Comparison of ENCODE assay signal across 13 mouse cellular contexts in the genomic region with DNA sequence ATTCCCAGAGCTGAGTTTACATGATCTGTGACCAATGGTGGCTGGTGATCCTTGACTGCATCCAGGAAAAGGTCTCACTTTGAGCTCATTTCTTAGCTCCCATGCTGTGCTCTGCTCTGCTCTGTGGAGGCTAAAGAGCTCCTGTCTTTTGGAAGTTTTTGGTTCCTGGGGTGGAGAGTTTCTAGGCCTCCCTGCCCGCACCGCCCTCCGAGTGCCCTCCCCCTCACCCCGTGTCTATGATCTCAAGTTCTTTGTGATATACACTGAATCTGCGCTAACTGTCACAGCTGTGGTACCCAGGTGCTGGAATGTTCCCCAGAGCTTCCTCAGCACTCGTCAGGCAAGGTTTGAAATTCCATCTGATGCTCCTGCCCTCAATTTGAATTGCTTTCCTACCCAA. TPM values are rescaled to one million over a fixed set of nuclear protein-coding genes. Genes with fewer than 3 reads are reported as not detected.
"Had no signal": no experiment of that assay in that cellular context is flagged by ENCODE, and none has a peak within 500 bp of the region (broad histone marks: within the 10 kb centered on the region; RNA-seq: fewer than 3 reads in every experiment).

No protein-coding gene starts in this region.

- H3K9ac ChIP-seq: limb, embryonic 13.5 days; liver, embryonic 15.5 days; midbrain, embryonic 15.5 days; neural tube, embryonic 13.5 days had no signal

- H3K4me2 ChIP-seq: limb, embryonic 13.5 days; liver, embryonic 15.5 days; midbrain, embryonic 15.5 days; neural tube, embryonic 13.5 days had no signal

- ATAC-seq: lung, postnatal 0 days; midbrain, embryonic 15.5 days had no signal

- H3K27me3 ChIP-seq: limb, embryonic 13.5 days; liver, embryonic 15.5 days; midbrain, embryonic 15.5 days; neural tube, embryonic 13.5 days had no signal

- H3K36me3 ChIP-seq: limb, embryonic 13.5 days; liver, embryonic 15.5 days; midbrain, embryonic 15.5 days; neural tube, embryonic 13.5 days had no signal

- H3K9me3 ChIP-seq: limb, embryonic 13.5 days; liver, embryonic 15.5 days; midbrain, embryonic 15.5 days; neural tube, embryonic 13.5 days had no signal

- H3K4me1 ChIP-seq: liver, embryonic 15.5 days had no signal

- DNase-seq: kidney, adult 11 months; kidney, postnatal 10 days; kidney, postnatal 4 days; left cerebral cortex, postnatal 4 days; lung, adult 2 months; lung, postnatal 36 days; right cerebral cortex, postnatal 14 days had no signal

- H3K27ac ChIP-seq: limb, embryonic 13.5 days; liver, embryonic 15.5 days; midbrain, embryonic 15.5 days; neural tube, embryonic 13.5 days had no signal

- H3K4me3 ChIP-seq: layer of hippocampus, adult 2 months; limb, embryonic 13.5 days; liver, embryonic 15.5 days; midbrain, embryonic 15.5 days; neural tube, embryonic 13.5 days had no signal

RNA-seq across cellular contexts. Expression of gene Nod2, which starts 23.7 kb away (rescaled TPM):
- polyA plus RNA-seq: neural tube, embryonic 13.5 days had no signal
